Mouse (Mus musculus) limb, embryonic 15.5 days (tissue): ENCODE measurements around the gene Hnf1a. TPM values are rescaled to one million over a fixed set of nuclear protein-coding genes. Genes with fewer than 3 reads are reported as not detected.

Experiments used
- ATAC-seq: fragments of 200-750 bp; cut with Nextera tagmentation; 2 replicates; pipeline ENCODE4 v1.8.0; 2017; ENCODE audit warnings: low read depth, moderate TSS enrichment; ENCODE audit not compliant: insufficient number of reproducible peaks, low FRiP score, low TSS enrichment
- H3K27ac ChIP-seq: fragments of 300-500 bp; sonication (generic); 2 replicates; pipeline ENCODE4 v1.5.1; 2015; ENCODE audit warnings: moderate library complexity, mild to moderate bottlenecking, inconsistent platforms
- H3K27me3 ChIP-seq: fragments of 300-500 bp; sonication (generic); 2 replicates; pipeline ENCODE4 v1.6.1; 2015; ENCODE audit warnings: inconsistent platforms
- H3K36me3 ChIP-seq: fragments of 300-500 bp; sonication (generic); 2 replicates; pipeline ENCODE4 v1.6.1; 2015; ENCODE audit warnings: inconsistent platforms
- H3K4me1 ChIP-seq: fragments of 300-500 bp; sonication (generic); 2 replicates; pipeline ENCODE4 v1.6.1; 2015; ENCODE audit warnings: inconsistent platforms
- H3K4me2 ChIP-seq: fragments of 300-500 bp; sonication (generic); 2 replicates; pipeline ENCODE4 v1.6.1; 2015; ENCODE audit warnings: mild to moderate bottlenecking, inconsistent platforms
- H3K4me3 ChIP-seq: fragments of 300-500 bp; sonication (generic); 2 replicates; pipeline ENCODE4 v1.5.1; 2015; ENCODE audit warnings: mild to moderate bottlenecking, inconsistent platforms
- H3K9ac ChIP-seq: fragments of 300-500 bp; sonication (generic); 2 replicates; pipeline ENCODE4 v1.6.1; 2015; ENCODE audit warnings: inconsistent platforms
- H3K9me3 ChIP-seq: fragments of 300-500 bp; sonication (generic); 2 replicates; pipeline ENCODE4 v1.6.1; 2016; ENCODE audit warnings: inconsistent platforms
- WGBS: fragments of 180-500 bp; shearing (Covaris S2); methylation state at CpG from one replicate; pipeline ENCODE4 v1.1.7; 2015; 5-methylcytosine and 5-hydroxymethylcytosine counted together
- polyA plus RNA-seq: library from polyadenylated mRNA; unstranded; fragments of >200 nt; fragmentation: Nextera tagmentation; extraction: Ambion mirVana; gene quantifications from 2 replicates; pipeline ENCODE4 v1.2.1, GENCODE M21; 2015

The Hnf1a gene
- polyA plus RNA-seq, 1 experiment from 2014 or later: not detected

GRCm38 (mm10) chr5:114908598-114909305 lies 62.1 kb downstream of the Hnf1a start:
- H3K4me3 ChIP-seq: no peak overlapping the region
- no peak for ATAC-seq
- no peaks in the 10 kb centered on the region for H3K27me3 ChIP-seq
- H3K9ac ChIP-seq: no peak overlapping the region
- peaks cover 4% of the 10 kb centered on the region; the same call in 1 of the 2 replicates for H3K4me1 ChIP-seq
- no peak overlapping the region for H3K27ac ChIP-seq
- WGBS: 44% methylated on average over 13 of the region's 13 CpGs
- H3K4me2 ChIP-seq: peak overlapping the region; percentile 5; the same call in 1 of the 2 replicates
- H3K9me3 ChIP-seq: no peaks in the 10 kb centered on the region
- no peaks in the 10 kb centered on the region for H3K36me3 ChIP-seq

GRCm38 (mm10) chr5:114902413-114902812 lies 68.5 kb downstream of the Hnf1a start:
- WGBS: 42% methylated on average over 1 of the region's 1 CpGs
- H3K4me3 ChIP-seq: no peak overlapping the region
- no peak overlapping the region for H3K4me2 ChIP-seq
- ATAC-seq: no peak
- H3K4me1 ChIP-seq: peaks cover 3% of the 10 kb centered on the region; the same call in 1 of the 2 replicates
- no peaks in the 10 kb centered on the region for H3K9me3 ChIP-seq
- H3K36me3 ChIP-seq: no peaks in the 10 kb centered on the region
- H3K27ac ChIP-seq: no peak overlapping the region
- no peak overlapping the region for H3K9ac ChIP-seq
- H3K27me3 ChIP-seq: no peaks in the 10 kb centered on the region

Other genes with a start within 250 kb of the Hnf1a start
- gene Ankrd13a, start 196.4 kb downstream of the Hnf1a start, polyA plus RNA-seq: 40.8 and 47.0 TPM in 2 replicates
- 44.9 and 47.8 TPM in 2 replicates for gene Git2, start 195.6 kb downstream of the Hnf1a start, polyA plus RNA-seq
- 73.5 and 76.4 TPM in 2 replicates for gene 1500011B03Rik, start 147.6 kb downstream of the Hnf1a start, polyA plus RNA-seq
- gene 4930519G04Rik, start 117.4 kb downstream of the Hnf1a start, polyA plus RNA-seq: not detected in 2 replicates
- gene Gm9936, start 112.4 kb downstream of the Hnf1a start, polyA plus RNA-seq: 0.05 and 0.07 TPM in 2 replicates
- gene Oasl2, start 74.2 kb downstream of the Hnf1a start, polyA plus RNA-seq: 2.6 and 3.2 TPM in 2 replicates
- gene Oasl1, start 47.9 kb downstream of the Hnf1a start, polyA plus RNA-seq: 0.66 and 1.1 TPM in 2 replicates
- 58.8 and 63.3 TPM in 2 replicates for gene 2210016L21Rik, start 28.9 kb downstream of the Hnf1a start, polyA plus RNA-seq
- gene Sppl3, start 40.0 kb upstream of the Hnf1a start, polyA plus RNA-seq: 18.6 and 19.9 TPM in 2 replicates
- 36.8 and 48.3 TPM in 2 replicates for gene Gm10401, start 127.2 kb upstream of the Hnf1a start, polyA plus RNA-seq
- 45.6 and 52.8 TPM in 2 replicates for gene Acads, start 148.3 kb upstream of the Hnf1a start, polyA plus RNA-seq
- gene Unc119b, start 163.9 kb upstream of the Hnf1a start, polyA plus RNA-seq: 34.8 and 36.9 TPM in 2 replicates
- gene Mlec, start 187.1 kb upstream of the Hnf1a start, polyA plus RNA-seq: 89.3 and 97.9 TPM in 2 replicates
- gene Cabp1, start 223.3 kb upstream of the Hnf1a start, polyA plus RNA-seq: 1.2 and 1.3 TPM in 2 replicates